Mouse (Mus musculus) thymus, adult 2 months (tissue): ENCODE measurements around the gene Prim1. TPM values are rescaled to one million over a fixed set of nuclear protein-coding genes. Genes with fewer than 3 reads are reported as not detected.

ENCODE experiments used
- DNase-seq: peaks from one replicate; pipeline ENCODE4 v3.0.0; 2021
- H3K27ac ChIP-seq: fragments of 200-500 bp; 2 replicates; pipeline ENCODE4 v1.5.1; 2012; ENCODE audit warnings: low read length, control low read depth; ENCODE audit not compliant: control insufficient read depth, insufficient read depth
- H3K27me3 ChIP-seq: fragments of 200-500 bp; 2 replicates; pipeline ENCODE4 v1.6.1; 2012; ENCODE audit warnings: mild to moderate bottlenecking, low read length, moderate library complexity, mixed read lengths; ENCODE audit not compliant: control insufficient read depth, insufficient read depth
- H3K36me3 ChIP-seq: fragments of 200-500 bp; 2 replicates; pipeline ENCODE4 v1.6.1; 2012; ENCODE audit warnings: mild to moderate bottlenecking, low read length, moderate library complexity; ENCODE audit not compliant: control insufficient read depth, insufficient read depth
- H3K4me1 ChIP-seq: fragments of 200-500 bp; replicated peaks from 2 replicates; pipeline ENCODE4 v1.6.1; 2012; ENCODE audit warnings: low read length; ENCODE audit not compliant: control insufficient read depth, insufficient read depth
- H3K4me3 ChIP-seq: fragments of 200-500 bp; 2 replicates; pipeline ENCODE4 v1.5.1; 2012; ENCODE audit warnings: mild to moderate bottlenecking, low read length, control low read depth, moderate library complexity; ENCODE audit not compliant: control insufficient read depth, insufficient read depth
- CTCF ChIP-seq: fragments of 200-500 bp; IDR thresholded peaks from 2 replicates; pipeline ENCODE4 v1.5.1; 2012; ENCODE audit warnings: mild to moderate bottlenecking, control low read depth, low read length, moderate library complexity, borderline replicate concordance; ENCODE audit not compliant: control insufficient read depth, poor library complexity, insufficient read depth; ENCODE audit errors: extremely low read depth
- POLR2A ChIP-seq: fragments of 200-500 bp; IDR thresholded peaks from 2 replicates; pipeline ENCODE4 v1.6.1; 2012; ENCODE audit warnings: mild to moderate bottlenecking, low read length, control low read depth, moderate library complexity; ENCODE audit not compliant: control insufficient read depth, poor library complexity, insufficient read depth; ENCODE audit errors: extremely low read depth
- WGBS: fragments of 180-500 bp; shearing (Covaris S2); methylation state at CpG from one replicate; pipeline ENCODE4 v1.1.7; 2018; 5-methylcytosine and 5-hydroxymethylcytosine counted together
- polyA plus RNA-seq: library from polyadenylated mRNA; depleted of rRNA; stranded (reverse); fragments of >200 nt; gene quantifications from 2 replicates; pipeline ENCODE4 v1.2.3, GENCODE M21; 2012

The Prim1 gene
- polyA plus RNA-seq, 1 experiment = 20.8 TPM

- no peak overlapping the region for H3K4me3 ChIP-seq
- H3K27ac ChIP-seq = no peak overlapping the region
- DNase-seq = no peak
- H3K27me3 ChIP-seq = no peaks in the 10 kb centered on the region
- H3K36me3 ChIP-seq = no peaks in the 10 kb centered on the region
- H3K4me1 ChIP-seq = peaks cover 7% of the 10 kb centered on the region; the same call in 1 of the 2 replicates
- 88% methylated on average over 8 of the region's 8 CpGs for WGBS
- TF ChIP-seq POLR2A (no peak), CTCF (no peak)
Measured at GRCm38 (mm10) chr10:128005479-128005878, 9.5 kb upstream of the Prim1 start.

- H3K36me3 ChIP-seq = no peaks in the 10 kb centered on the region
- TF ChIP-seq CTCF = no peak
- TF ChIP-seq POLR2A = no peak
- H3K4me3 ChIP-seq = no peak within 1 kb of the TSS
- H3K27me3 ChIP-seq = no peaks in the 10 kb centered on the region
- DNase-seq = no peak
- peaks cover 7% of the 10 kb centered on the region; the same call in 1 of the 2 replicates for H3K4me1 ChIP-seq
- no peak within 1 kb of the TSS for H3K27ac ChIP-seq
- WGBS = 93% methylated on average over 1 of the region's 1 CpGs
Measured at GRCm38 (mm10) chr10:128007446-128007845, 7.5 kb upstream of the Prim1 start, which contains the start of gene Hsd17b6. TSS of gene Hsd17b6 (minus strand) at chr10:128007611.

GRCm38 (mm10) chr10:128008207-128008889 is 6.6 kb upstream of the Prim1 start:
- TF ChIP-seq CTCF (no peak), POLR2A (no peak)
- H3K36me3 ChIP-seq = no peaks in the 10 kb centered on the region
- H3K27ac ChIP-seq = no peak overlapping the region
- peak; percentile 82 for DNase-seq
- WGBS = 12% methylated on average over 4 of the region's 4 CpGs
- H3K27me3 ChIP-seq = no peaks in the 10 kb centered on the region
- peaks cover 7% of the 10 kb centered on the region; the same call in 1 of the 2 replicates for H3K4me1 ChIP-seq
- no peak overlapping the region for H3K4me3 ChIP-seq

- H3K36me3 ChIP-seq = no peaks in the 10 kb centered on the region
- TF ChIP-seq POLR2A = no peak
- TF ChIP-seq CTCF = no peak
Measured at GRCm38 (mm10) chr10:128009735-128010134, 5.2 kb upstream of the Prim1 start.

GRCm38 (mm10) chr10:128022196-128022595 is 7.2 kb downstream of the Prim1 start:
- no peaks in the 10 kb centered on the region for H3K27me3 ChIP-seq
- TF ChIP-seq POLR2A (no peak), CTCF (no peak)
- H3K27ac ChIP-seq = no peak overlapping the region
- no peak for DNase-seq
- H3K4me1 ChIP-seq = no peaks in the 10 kb centered on the region; the same call in 1 of the 2 replicates
- H3K36me3 ChIP-seq = peaks cover 31% of the 10 kb centered on the region
- no peak overlapping the region for H3K4me3 ChIP-seq
- WGBS = 96% methylated on average over 5 of the region's 5 CpGs

More at GRCm38 (mm10) chr10:128009735-128010134, 5.2 kb upstream of the Prim1 start:
- H3K27me3 ChIP-seq = no peaks in the 10 kb centered on the region
- no peak overlapping the region for H3K4me3 ChIP-seq
- WGBS = 84% methylated on average over 5 of the region's 5 CpGs
- no peak overlapping the region for H3K27ac ChIP-seq
- DNase-seq = no peak
- H3K4me1 ChIP-seq = peaks cover 6% of the 10 kb centered on the region; the same call in 1 of the 2 replicates

GRCm38 (mm10) chr10:128023496-128023895 is 8.5 kb downstream of the Prim1 start:
- no peak overlapping the region for H3K4me3 ChIP-seq
- H3K27me3 ChIP-seq = no peaks in the 10 kb centered on the region
- 96% methylated on average over 10 of the region's 10 CpGs for WGBS
- no peak overlapping the region for H3K27ac ChIP-seq
- DNase-seq = no peak
- no peaks in the 10 kb centered on the region for H3K4me1 ChIP-seq
- no peak for TF ChIP-seq CTCF
- TF ChIP-seq POLR2A = no peak
- peaks cover 28% of the 10 kb centered on the region for H3K36me3 ChIP-seq

- H3K36me3 ChIP-seq = peaks cover 10% of the 10 kb centered on the region
- no peaks in the 10 kb centered on the region for H3K27me3 ChIP-seq
- peaks cover 3% of the 10 kb centered on the region; the same call in 1 of the 2 replicates for H3K4me1 ChIP-seq
- no peak overlapping the region for H3K27ac ChIP-seq
- DNase-seq = no peak
- TF ChIP-seq CTCF (no peak), POLR2A (no peak)
- WGBS = 98% methylated on average over 7 of the region's 7 CpGs
- no peak overlapping the region for H3K4me3 ChIP-seq
Measured at GRCm38 (mm10) chr10:128029931-128030330, 15.0 kb downstream of the Prim1 start.
